13 mouse cellular contexts compared by ENCODE assay signal in genomic region chr11:95012487-95012886, GRCm38 (mm10). TPM values are rescaled to one million over a fixed set of nuclear protein-coding genes. Genes with fewer than 3 reads are reported as not detected.
DNase-seq lines count a peak whose midpoint lies in the region; ATAC-seq and TF ChIP-seq lines count a peak whose summit lies in the region.
"Had no signal": no experiment of that assay in that cellular context is flagged by ENCODE, and none has a peak within 500 bp of the region (broad histone marks: within the 10 kb centered on the region; RNA-seq: fewer than 3 reads in every experiment).

No protein-coding gene starts in this region.

- peak overlapping the region; percentile 29; the same call in 1 of the 2 replicates for H3K27ac ChIP-seq in limb, embryonic 12.5 days
- H3K27ac ChIP-seq in limb, embryonic 10.5 days = no peak overlapping the region
- H3K27ac ChIP-seq in forebrain, embryonic 11.5 days (ENCODE audit: low read depth, low read length) = peak overlapping the region; percentile 47; the same call in 1 of the 2 replicates
- no peak overlapping the region for H3K27ac ChIP-seq in limb, embryonic 14.5 days (replicated peaks; ENCODE audit: low read depth, low read length)
- peak overlapping the region; percentile 49 for H3K27ac ChIP-seq in neural tube, embryonic 13.5 days (replicated peaks)

- no peak for TF ChIP-seq POLR2A in limb, embryonic 14.5 days (IDR thresholded peaks at IDR 0.05; ENCODE audit: borderline replicate concordance, extremely low read depth, insufficient read depth, insufficient read length)

- DNase-seq in limb, embryonic 10.5 days (ENCODE audit: low spot score) = no peak
- no peak for DNase-seq in forebrain, embryonic 11.5 days (ENCODE audit: low spot score)
- DNase-seq in limb, embryonic 14.5 days (ENCODE audit: low spot score) = no peak
- no peak for DNase-seq in urinary bladder, postnatal 4 days (ENCODE audit: low spot score in 2 of 2)
- DNase-seq in layer of hippocampus, postnatal 14 days (ENCODE audit: low spot score in 2 of 2) = no peak
- no peak for DNase-seq in T-cell, adult 2 months (ENCODE audit: low spot score)
- DNase-seq: heart, adult 18-20 months; kidney, adult 9 months; thymus, postnatal 36 days had no signal

- peaks cover 30% of the 10 kb centered on the region for H3K4me1 ChIP-seq in limb, embryonic 12.5 days (replicated peaks)
- H3K4me1 ChIP-seq in limb, embryonic 10.5 days = peaks cover 46% of the 10 kb centered on the region
- peaks cover 22% of the 10 kb centered on the region for H3K4me1 ChIP-seq in forebrain, embryonic 11.5 days (replicated peaks; ENCODE audit: control insufficient read depth, insufficient read depth, low read length)
- H3K4me1 ChIP-seq in limb, embryonic 14.5 days (ENCODE audit: control insufficient read depth, insufficient read depth, low read length) = peaks cover 33% of the 10 kb centered on the region
- peaks cover 82% of the 10 kb centered on the region for H3K4me1 ChIP-seq in neural tube, embryonic 13.5 days (replicated peaks)

- H3K9ac ChIP-seq in limb, embryonic 12.5 days (replicated peaks) = peak overlapping the region; percentile 40
- peak overlapping the region; percentile 1; the same call in 1 of the 2 replicates for H3K9ac ChIP-seq in forebrain, embryonic 11.5 days (ENCODE audit: low read length)
- peak overlapping the region; percentile 36; the same call in 1 of the 2 replicates for H3K9ac ChIP-seq in limb, embryonic 14.5 days (ENCODE audit: low read depth, low read length, severe bottlenecking)
- peak overlapping the region; percentile 99 for H3K9ac ChIP-seq in neural tube, embryonic 13.5 days

- H3K36me3 ChIP-seq in limb, embryonic 12.5 days = peaks cover 37% of the 10 kb centered on the region
- peaks cover 53% of the 10 kb centered on the region for H3K36me3 ChIP-seq in limb, embryonic 10.5 days
- no peaks in the 10 kb centered on the region; the same call in 1 of the 2 replicates for H3K36me3 ChIP-seq in forebrain, embryonic 11.5 days (ENCODE audit: control insufficient read depth, insufficient read depth, low read length)
- peaks cover 24% of the 10 kb centered on the region for H3K36me3 ChIP-seq in limb, embryonic 14.5 days (ENCODE audit: control insufficient read depth, insufficient read depth, low read length)
- H3K36me3 ChIP-seq in neural tube, embryonic 13.5 days = peaks cover 33% of the 10 kb centered on the region

- no peaks in the 10 kb centered on the region for H3K27me3 ChIP-seq in limb, embryonic 12.5 days
- peaks cover 4% of the 10 kb centered on the region for H3K27me3 ChIP-seq in limb, embryonic 10.5 days (ENCODE audit: low read depth, poor library complexity, severe bottlenecking)
- H3K27me3 ChIP-seq in forebrain, embryonic 11.5 days (ENCODE audit: control insufficient read depth, insufficient read depth, low read length) = no peaks in the 10 kb centered on the region
- no peaks in the 10 kb centered on the region for H3K27me3 ChIP-seq in limb, embryonic 14.5 days (ENCODE audit: control insufficient read depth, insufficient read depth, low read length)
- no peaks in the 10 kb centered on the region for H3K27me3 ChIP-seq in neural tube, embryonic 13.5 days

- H3K4me3 ChIP-seq in limb, embryonic 12.5 days (replicated peaks) = no peak overlapping the region; the same call in 1 of the 2 replicates
- no peak overlapping the region for H3K4me3 ChIP-seq in limb, embryonic 10.5 days
- H3K4me3 ChIP-seq in forebrain, embryonic 11.5 days (ENCODE audit: low read depth, low read length) = no peak overlapping the region
- no peak overlapping the region for H3K4me3 ChIP-seq in limb, embryonic 14.5 days (replicated peaks; ENCODE audit: low read length)
- peak overlapping the region; percentile 96 for H3K4me3 ChIP-seq in neural tube, embryonic 13.5 days

- 32% methylated on average over 3 of the region's 3 CpGs for WGBS in limb, embryonic 12.5 days
- WGBS in limb, embryonic 10.5 days = 43% methylated on average over 3 of the region's 3 CpGs
- WGBS in forebrain, embryonic 11.5 days = 47% methylated on average over 3 of the region's 3 CpGs
- 33% methylated on average over 3 of the region's 3 CpGs for WGBS in limb, embryonic 14.5 days
- WGBS in neural tube, embryonic 13.5 days = 33% methylated on average over 3 of the region's 3 CpGs

- no peak for ATAC-seq in limb, embryonic 12.5 days (ENCODE audit: insufficient number of reproducible peaks, insufficient read depth, low FRiP score, low TSS enrichment, low read depth)
- ATAC-seq in forebrain, embryonic 11.5 days (replicated peaks; ENCODE audit: low FRiP score) = no peak
- no peak for ATAC-seq in limb, embryonic 14.5 days (ENCODE audit: low FRiP score, low read depth)
- no peak for ATAC-seq in neural tube, embryonic 13.5 days (ENCODE audit: low read depth)

- H3K4me2 ChIP-seq in limb, embryonic 12.5 days = peak overlapping the region; percentile 82
- peak overlapping the region; percentile 77 for H3K4me2 ChIP-seq in forebrain, embryonic 11.5 days (ENCODE audit: low read depth, low read length, severe bottlenecking)
- H3K4me2 ChIP-seq in limb, embryonic 14.5 days (replicated peaks; ENCODE audit: low read depth, low read length, severe bottlenecking) = peak overlapping the region; percentile 90; the same call in 1 of the 2 replicates
- peak overlapping the region; percentile 72 for H3K4me2 ChIP-seq in neural tube, embryonic 13.5 days

- H3K9me3 ChIP-seq in limb, embryonic 12.5 days = no peaks in the 10 kb centered on the region
- H3K9me3 ChIP-seq in limb, embryonic 10.5 days (replicated peaks) = no peaks in the 10 kb centered on the region
- H3K9me3 ChIP-seq in forebrain, embryonic 11.5 days (ENCODE audit: control insufficient read depth, low read length) = no peaks in the 10 kb centered on the region
- no peaks in the 10 kb centered on the region for H3K9me3 ChIP-seq in limb, embryonic 14.5 days (ENCODE audit: control insufficient read depth, low read length)
- H3K9me3 ChIP-seq in neural tube, embryonic 13.5 days = no peaks in the 10 kb centered on the region

RNA-seq across cellular contexts. Expression of gene Samd14, which starts 2.8 kb away (rescaled TPM):
- 34.6 and 37.7 TPM in 2 replicates for polyA plus RNA-seq in limb, embryonic 12.5 days (2016; fragmentation: Nextera tagmentation; extraction: Ambion mirVana)
- 29.7 and 39.2 TPM in 2 replicates for polyA plus RNA-seq in limb, embryonic 10.5 days (2016; fragmentation: Nextera tagmentation; extraction: Ambion mirVana)
- polyA plus RNA-seq in forebrain, embryonic 11.5 days (2014; fragmentation: Nextera tagmentation; extraction: Ambion mirVana) = 56.8 and 59.2 TPM in 2 replicates
- 46.0 and 59.7 TPM in 2 replicates for polyA plus RNA-seq in limb, embryonic 14.5 days (2012; rRNA removed)
- 25.5 and 31.7 TPM in 2 replicates for polyA plus RNA-seq in limb, embryonic 14.5 days (2014; fragmentation: Nextera tagmentation; extraction: Ambion mirVana)
- polyA plus RNA-seq in neural tube, embryonic 13.5 days (2015; fragmentation: Nextera tagmentation; extraction: Ambion mirVana) = 133 and 151 TPM in 2 replicates
- 10 to 100 TPM; 73.6 to 78.1 TPM for total RNA-seq in layer of hippocampus, postnatal 14 days (2021)

RNA-seq across cellular contexts. Expression of gene Ppp1r9b, which starts 21.7 kb away (rescaled TPM):
- 12.0 and 12.6 TPM in 2 replicates for polyA plus RNA-seq in limb, embryonic 12.5 days (2016; fragmentation: Nextera tagmentation; extraction: Ambion mirVana)
- polyA plus RNA-seq in limb, embryonic 10.5 days (2016; fragmentation: Nextera tagmentation; extraction: Ambion mirVana) = 9.9 and 10.8 TPM in 2 replicates
- polyA plus RNA-seq in forebrain, embryonic 11.5 days (2014; fragmentation: Nextera tagmentation; extraction: Ambion mirVana) = 17.2 and 18.6 TPM in 2 replicates
- 32.8 and 34.6 TPM in 2 replicates for polyA plus RNA-seq in limb, embryonic 14.5 days (2012; rRNA removed)
- 17.3 and 17.9 TPM in 2 replicates for polyA plus RNA-seq in limb, embryonic 14.5 days (2014; fragmentation: Nextera tagmentation; extraction: Ambion mirVana)
- polyA plus RNA-seq in neural tube, embryonic 13.5 days (2015; fragmentation: Nextera tagmentation; extraction: Ambion mirVana) = 18.0 and 19.3 TPM in 2 replicates
- 100 to 1,000 TPM; 705 to 706 TPM for total RNA-seq in layer of hippocampus, postnatal 14 days (2021)

RNA-seq across cellular contexts. Expression of gene Pdk2, which starts 28.7 kb away (rescaled TPM):
- 21.9 and 22.4 TPM in 2 replicates for polyA plus RNA-seq in limb, embryonic 12.5 days (2016; fragmentation: Nextera tagmentation; extraction: Ambion mirVana)
- polyA plus RNA-seq in limb, embryonic 10.5 days (2016; fragmentation: Nextera tagmentation; extraction: Ambion mirVana) = 9.8 and 21.2 TPM in 2 replicates
- polyA plus RNA-seq in forebrain, embryonic 11.5 days (2014; fragmentation: Nextera tagmentation; extraction: Ambion mirVana) = 16.5 and 17.4 TPM in 2 replicates
- polyA plus RNA-seq in limb, embryonic 14.5 days (2012; rRNA removed) = 29.6 and 36.3 TPM in 2 replicates
- polyA plus RNA-seq in limb, embryonic 14.5 days (2014; fragmentation: Nextera tagmentation; extraction: Ambion mirVana) = 34.9 and 38.8 TPM in 2 replicates
- 26.2 and 27.6 TPM in 2 replicates for polyA plus RNA-seq in neural tube, embryonic 13.5 days (2015; fragmentation: Nextera tagmentation; extraction: Ambion mirVana)
- 10 to 100 TPM; 90.5 to 91.0 TPM for total RNA-seq in layer of hippocampus, postnatal 14 days (2021)
- total RNA-seq: CH12.LX had no signal

RNA-seq across cellular contexts. Expression of gene Sgca, which starts 36.4 kb away (rescaled TPM):
- polyA plus RNA-seq in limb, embryonic 12.5 days (2016; fragmentation: Nextera tagmentation; extraction: Ambion mirVana) = 2.8 and 3.0 TPM in 2 replicates
- 0.23 TPM in 1 of 2 replicates, not detected in the other for polyA plus RNA-seq in limb, embryonic 10.5 days (2016; fragmentation: Nextera tagmentation; extraction: Ambion mirVana)
- not detected in 2 replicates for polyA plus RNA-seq in forebrain, embryonic 11.5 days (2014; fragmentation: Nextera tagmentation; extraction: Ambion mirVana)
- polyA plus RNA-seq in limb, embryonic 14.5 days (2012; rRNA removed) = 19.4 and 32.9 TPM in 2 replicates
- polyA plus RNA-seq in limb, embryonic 14.5 days (2014; fragmentation: Nextera tagmentation; extraction: Ambion mirVana) = 9.1 and 10.2 TPM in 2 replicates
- 1.8 TPM in 1 of 2 replicates, not detected in the other for polyA plus RNA-seq in neural tube, embryonic 13.5 days (2015; fragmentation: Nextera tagmentation; extraction: Ambion mirVana)
- total RNA-seq in layer of hippocampus, postnatal 14 days (2021) = under 1 TPM; 0.95 to 0.99 TPM
- total RNA-seq: megakaryocyte-erythroid progenitor cell, adult 5-6 weeks had no signal

RNA-seq across cellular contexts. Expression of gene Hils1, which starts 45.1 kb away (rescaled TPM):
- not detected in 2 replicates for polyA plus RNA-seq in limb, embryonic 12.5 days (2016; fragmentation: Nextera tagmentation; extraction: Ambion mirVana)
- polyA plus RNA-seq in limb, embryonic 10.5 days (2016; fragmentation: Nextera tagmentation; extraction: Ambion mirVana) = not detected in 2 replicates
- polyA plus RNA-seq in forebrain, embryonic 11.5 days (2014; fragmentation: Nextera tagmentation; extraction: Ambion mirVana) = not detected in 2 replicates
- polyA plus RNA-seq in limb, embryonic 14.5 days (2012; rRNA removed) = 0.41 and 0.58 TPM in 2 replicates
- polyA plus RNA-seq in limb, embryonic 14.5 days (2014; fragmentation: Nextera tagmentation; extraction: Ambion mirVana) = 0.29 TPM in 1 of 2 replicates, not detected in the other
- polyA plus RNA-seq in neural tube, embryonic 13.5 days (2015; fragmentation: Nextera tagmentation; extraction: Ambion mirVana) = not detected in 2 replicates
- total RNA-seq in layer of hippocampus, postnatal 14 days (2021) = not detected
- total RNA-seq: CH12.LX; heart, adult 18-20 months; megakaryocyte-erythroid progenitor cell, adult 5-6 weeks had no signal

Comparison
In these comparisons a context has a peak if more than half of its experiments do, and no peak if none do; other contexts are left out.
1. H3K27ac ChIP-seq: peak in limb, embryonic 12.5 days (single experiment), forebrain, embryonic 11.5 days (single experiment) and neural tube, embryonic 13.5 days (single experiment); none in limb, embryonic 10.5 days (single experiment) and limb, embryonic 14.5 days (single experiment).
2. H3K9ac ChIP-seq: peak in every context shown above with its lines; median percentile 99 in neural tube, embryonic 13.5 days; 40 in limb, embryonic 12.5 days; 36 in limb, embryonic 14.5 days; 1 in forebrain, embryonic 11.5 days.
3. Peak in every context shown above with its lines, with median percentiles within 50 percentile points of each other: H3K4me2 ChIP-seq.